Mouse (Mus musculus): ENCODE measurements around the gene Atg16l2. TPM values are rescaled to one million over a fixed set of nuclear protein-coding genes. Genes with fewer than 3 reads are reported as not detected.

Gene Atg16l2
- total RNA-seq, 2 experiments from 2014 or later = 0.70 to 6.1 TPM

DNA sequence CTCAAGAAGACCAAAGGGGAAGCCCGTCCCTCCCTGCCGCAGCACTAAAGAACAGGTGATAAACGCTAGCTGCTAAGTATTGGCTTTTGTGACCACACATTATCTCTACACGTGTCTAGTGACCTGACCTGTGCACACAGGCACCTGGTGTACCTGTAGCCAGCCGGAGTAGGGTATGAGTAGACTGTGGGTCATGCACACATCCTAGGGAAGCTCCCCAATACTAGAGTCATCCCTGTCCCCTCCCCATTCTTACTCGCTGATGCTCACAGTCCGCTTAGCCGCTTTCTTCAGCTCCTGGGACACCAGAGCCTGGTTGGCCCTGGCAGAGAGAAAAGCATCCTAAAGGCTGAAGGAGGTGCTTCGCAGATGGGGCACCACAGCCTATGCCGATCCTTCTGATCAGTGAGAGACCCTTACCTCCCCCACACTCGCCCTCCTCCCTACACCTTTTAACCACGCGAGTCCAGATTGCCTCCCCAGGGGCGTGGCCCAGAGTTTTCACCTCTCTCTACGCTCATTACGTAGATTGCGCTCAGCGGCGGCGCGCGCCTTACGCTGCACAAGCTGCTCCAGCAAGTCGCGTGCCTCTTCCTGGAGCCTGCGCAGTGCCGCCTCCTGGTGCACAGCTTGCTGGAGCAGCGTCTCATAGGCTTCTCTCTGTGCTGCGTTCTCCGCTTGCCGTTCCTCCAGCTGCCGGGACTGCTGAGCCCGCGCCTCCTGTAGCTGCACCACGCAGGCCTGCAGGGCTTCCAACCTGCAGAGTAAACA is 5.6 kb downstream of the Atg16l2 start:
- ATAC-seq (replicated peaks; ENCODE audit: low FRiP score, low TSS enrichment, poor library complexity, severe bottlenecking) = peak; percentile 77

DNA sequence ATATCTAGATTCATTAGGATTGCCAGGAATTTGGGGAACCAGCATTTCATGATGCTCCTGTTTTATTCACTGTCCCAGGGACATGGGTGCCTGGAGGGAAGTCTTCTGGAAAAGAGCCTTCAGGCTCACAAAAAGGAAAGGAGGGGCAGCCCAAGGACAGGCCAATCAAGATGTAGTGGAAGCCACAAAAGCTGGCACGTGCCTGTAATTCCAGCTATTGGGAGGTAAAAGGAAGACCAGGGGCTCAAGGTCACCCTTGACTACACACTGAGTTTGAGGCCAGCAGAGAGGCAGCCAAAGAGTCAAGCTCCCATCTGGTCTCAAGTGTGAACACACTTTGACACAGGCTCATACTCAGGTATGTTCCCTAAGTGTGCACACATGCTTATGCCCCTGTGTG is 6.6 kb downstream of the Atg16l2 start:
- ATAC-seq (replicated peaks; ENCODE audit: low FRiP score, low TSS enrichment, poor library complexity, severe bottlenecking) = no peak

DNA sequence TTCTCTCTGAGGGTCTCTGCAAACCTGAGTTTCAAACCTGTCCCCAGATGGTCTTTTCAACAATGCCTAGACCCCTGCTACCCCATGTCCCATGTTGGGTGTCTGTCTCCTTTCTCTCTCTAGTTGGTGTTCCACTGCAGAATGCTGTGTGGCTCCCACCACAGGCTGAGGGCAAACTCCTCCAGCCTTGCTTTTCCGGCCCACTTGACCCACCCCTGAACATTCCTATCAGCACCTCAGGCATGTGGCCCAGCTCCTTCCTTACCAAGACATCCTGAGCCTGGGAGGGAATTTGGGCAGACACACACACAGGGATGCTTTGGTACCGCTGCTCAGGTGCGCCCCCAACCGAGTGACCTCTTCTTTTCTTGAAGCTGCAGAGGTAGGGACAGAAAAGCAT is 8.4 kb downstream of the Atg16l2 start:
- no peak for ATAC-seq (replicated peaks; ENCODE audit: low FRiP score, low TSS enrichment, poor library complexity, severe bottlenecking)

GRCm38 (mm10) chr7:101293138-101293537 is 8.9 kb downstream of the Atg16l2 start:
- no peak for ATAC-seq (replicated peaks; ENCODE audit: low FRiP score, low TSS enrichment, poor library complexity, severe bottlenecking)

DNA sequence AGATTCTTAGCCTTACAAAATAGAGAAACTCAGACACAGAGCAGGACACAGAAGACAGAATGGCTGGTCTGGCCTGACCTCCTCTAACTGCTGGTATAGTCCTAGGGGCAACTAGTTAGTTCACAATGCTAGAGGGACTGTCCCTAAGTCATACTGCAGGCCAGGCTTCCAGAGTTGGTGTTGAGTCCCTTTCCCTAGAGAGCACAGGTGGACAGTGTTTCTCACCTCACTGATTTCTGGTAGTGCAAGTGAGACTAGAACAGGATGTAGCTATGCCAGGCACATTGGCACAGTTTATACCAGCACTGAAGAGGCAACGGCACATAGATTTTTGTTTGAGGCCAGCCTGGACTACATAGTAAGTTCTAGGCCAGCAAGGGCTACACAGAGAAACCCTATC is 9.4 kb downstream of the Atg16l2 start:
- ATAC-seq (replicated peaks; ENCODE audit: low FRiP score, low TSS enrichment, poor library complexity, severe bottlenecking) = no peak

DNA sequence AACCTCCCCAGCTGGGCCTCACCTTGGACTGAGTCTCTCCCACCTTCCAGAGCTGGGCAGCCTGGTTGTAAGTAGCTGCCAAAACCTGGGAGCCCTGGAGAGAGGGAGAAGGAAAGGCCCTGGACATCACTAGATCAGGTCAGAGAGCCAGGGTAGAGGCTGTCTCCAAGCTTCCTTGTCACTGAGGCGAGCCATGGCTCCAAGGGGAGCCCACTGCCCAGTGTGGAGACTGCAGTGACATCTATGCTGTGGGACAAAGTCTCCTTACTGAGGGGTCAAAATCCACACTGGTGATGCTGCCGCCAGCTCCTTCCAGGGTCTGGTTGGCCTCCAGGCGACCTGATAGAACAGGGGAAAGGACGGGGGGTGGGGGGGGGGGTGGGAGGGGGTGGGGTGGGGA is 10.0 kb downstream of the Atg16l2 start:
- no peak for ATAC-seq (replicated peaks; ENCODE audit: low FRiP score, low TSS enrichment, poor library complexity, severe bottlenecking)

- no peak for ATAC-seq (replicated peaks; ENCODE audit: low FRiP score, low TSS enrichment, poor library complexity, severe bottlenecking)
Observed at GRCm38 (mm10) chr7:101291641-101292040, 10.4 kb downstream of the Atg16l2 start.

DNA sequence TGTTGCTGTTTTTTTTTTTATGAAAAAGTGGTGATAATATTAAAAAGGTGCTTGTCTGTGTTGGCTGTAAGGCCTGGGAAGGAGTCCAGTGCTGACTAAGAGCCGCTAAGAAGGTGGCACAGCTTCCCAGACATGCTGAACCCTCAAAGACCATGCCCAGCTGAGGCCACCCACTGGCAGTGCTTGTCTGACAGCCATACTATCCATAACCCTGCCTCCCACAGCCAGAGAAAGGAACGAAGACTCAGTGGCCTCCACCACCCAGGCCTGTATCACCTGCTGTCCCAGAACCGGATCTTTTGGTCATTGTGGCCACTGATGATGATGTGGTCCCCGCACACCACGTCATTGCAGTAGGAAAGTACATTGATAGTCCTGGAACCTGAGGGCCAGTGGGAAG is 10.8 kb downstream of the Atg16l2 start:
- no peak for ATAC-seq (replicated peaks; ENCODE audit: low FRiP score, low TSS enrichment, poor library complexity, severe bottlenecking)

DNA sequence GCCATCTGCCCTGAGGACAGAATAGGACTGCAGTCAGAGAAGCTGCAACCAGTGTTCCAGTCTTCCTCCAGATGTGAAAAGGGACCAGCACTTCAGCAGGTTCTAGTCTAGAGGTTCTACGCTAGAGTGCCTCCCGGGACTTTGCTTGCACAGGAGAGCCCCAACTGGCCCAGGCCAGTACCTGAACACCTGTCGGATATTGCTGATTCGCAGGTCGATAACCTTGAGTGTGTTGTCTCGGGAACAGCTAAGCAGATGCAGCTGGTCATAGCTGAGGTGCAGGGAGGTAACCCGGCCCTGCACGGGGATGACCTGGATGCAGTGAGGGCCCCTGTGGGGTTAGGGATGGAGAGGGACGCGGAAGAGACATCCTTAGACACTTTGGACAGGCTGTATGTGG is 11.7 kb downstream of the Atg16l2 start:
- ATAC-seq (replicated peaks; ENCODE audit: low FRiP score, low TSS enrichment, poor library complexity, severe bottlenecking) = no peak

DNA sequence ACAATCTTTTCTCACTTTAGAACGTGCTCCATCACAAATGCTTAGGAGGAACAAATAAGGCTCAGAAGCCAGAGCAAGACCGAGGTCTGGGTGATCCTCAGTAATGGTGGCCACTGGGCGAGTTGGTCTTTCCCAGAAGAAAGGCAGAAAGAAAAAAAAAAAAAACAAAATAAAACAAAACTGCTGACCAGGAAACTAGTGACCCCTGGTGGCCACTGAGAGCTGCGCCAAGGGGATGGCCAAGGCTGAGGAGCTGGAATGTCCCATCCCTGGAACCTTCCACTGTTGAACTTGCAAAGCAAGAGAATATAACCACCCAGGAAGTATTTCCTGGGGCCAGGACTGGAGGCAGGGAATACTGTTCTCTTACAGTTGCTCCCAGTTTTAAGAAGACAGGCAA is 13.6 kb downstream of the Atg16l2 start:
- 0 out of 2 replicates have a peak, but pooled peaks have one; percentile 62 for ATAC-seq (replicated peaks; ENCODE audit: low FRiP score, low TSS enrichment, poor library complexity, severe bottlenecking)

DNA sequence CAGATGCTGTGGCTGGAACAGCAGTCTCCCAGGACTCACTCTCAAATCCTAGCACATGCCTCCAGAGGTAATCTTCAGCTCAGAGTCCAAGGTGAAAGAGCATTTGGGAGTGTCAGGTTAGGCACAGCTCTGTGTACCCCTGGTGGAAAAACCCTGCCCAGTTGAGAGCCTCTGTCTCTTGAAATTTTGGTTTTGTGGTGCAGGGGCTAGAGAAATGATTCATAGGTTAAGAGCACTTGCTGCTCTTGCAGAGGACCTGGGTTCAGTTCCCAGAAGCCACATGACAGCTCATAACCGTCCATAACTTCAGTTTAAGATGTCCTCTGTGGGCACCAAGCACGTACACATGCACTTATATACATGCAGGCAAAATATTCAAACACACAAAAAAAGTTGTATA is 14.2 kb downstream of the Atg16l2 start:
- ATAC-seq (replicated peaks; ENCODE audit: low FRiP score, low TSS enrichment, poor library complexity, severe bottlenecking) = no peak

DNA sequence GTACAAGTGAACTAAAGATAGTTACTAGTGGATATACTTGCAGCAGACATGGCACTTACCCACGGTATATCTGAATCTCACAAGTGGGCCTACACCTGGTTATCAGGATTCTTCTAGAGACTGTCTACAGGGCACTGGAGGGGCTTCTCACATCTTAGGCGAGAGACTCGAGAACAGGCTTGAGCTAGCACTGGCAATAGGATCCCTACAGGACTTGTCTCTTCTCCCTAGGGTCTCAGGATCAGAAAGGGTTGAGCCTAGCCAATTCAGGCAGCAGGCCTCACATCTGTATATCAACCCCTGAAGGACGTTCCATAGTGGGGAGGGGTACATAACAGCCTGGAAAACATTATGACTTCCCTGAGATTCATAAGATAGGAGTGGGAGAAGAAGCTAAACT is 15.2 kb downstream of the Atg16l2 start:
- no peak for ATAC-seq (replicated peaks; ENCODE audit: low FRiP score, low TSS enrichment, poor library complexity, severe bottlenecking)

DNA sequence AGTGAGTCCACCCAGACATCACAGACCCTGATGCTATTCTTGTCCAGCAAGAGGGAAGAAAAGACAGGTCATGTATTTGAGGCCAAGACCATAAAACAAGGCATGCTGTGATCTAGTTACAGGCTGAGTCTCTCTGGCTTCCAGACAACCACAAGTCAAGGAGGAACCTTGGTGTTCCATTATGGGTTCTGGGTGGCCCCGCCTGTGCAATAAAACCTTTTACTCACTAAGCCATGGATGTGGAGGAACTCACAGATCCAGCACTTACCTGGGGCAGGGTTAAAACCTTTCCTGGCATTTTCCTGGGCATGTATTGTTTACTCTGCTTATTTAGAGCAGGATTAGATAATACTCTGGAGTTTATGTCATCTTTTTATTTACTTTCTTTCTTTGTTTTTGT is 17.5 kb downstream of the Atg16l2 start:
- ATAC-seq (replicated peaks; ENCODE audit: low FRiP score, low TSS enrichment, poor library complexity, severe bottlenecking) = no peak

DNA sequence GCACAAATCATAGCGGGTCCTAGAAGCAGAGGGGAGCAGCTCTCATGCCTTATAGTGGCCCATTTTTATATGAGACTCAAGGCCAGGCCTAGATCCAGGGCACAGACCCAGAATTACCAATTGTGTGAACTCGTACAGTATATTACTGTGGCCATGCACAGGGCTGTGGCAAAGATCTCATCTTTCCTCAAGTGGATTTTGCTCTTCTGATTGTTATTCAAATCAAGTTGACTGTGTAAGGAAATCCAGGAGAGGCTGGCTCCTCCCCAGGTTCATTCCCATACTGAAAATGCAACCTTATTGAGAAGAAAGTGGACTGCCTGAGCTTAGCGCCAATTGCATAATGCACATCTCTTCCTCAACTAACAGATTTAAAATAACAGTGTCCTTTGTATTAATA is 19.3 kb downstream of the Atg16l2 start:
- no peak for ATAC-seq (replicated peaks; ENCODE audit: low FRiP score, low TSS enrichment, poor library complexity, severe bottlenecking)

GRCm38 (mm10) chr7:101272466-101273160 is 29.4 kb downstream of the Atg16l2 start:
- ATAC-seq (replicated peaks; ENCODE audit: low FRiP score, low TSS enrichment, poor library complexity, severe bottlenecking) = peak; percentile 30; the same call in 1 of the 2 replicates

- ATAC-seq (replicated peaks; ENCODE audit: low FRiP score, low TSS enrichment, poor library complexity, severe bottlenecking) = no peak
Observed at GRCm38 (mm10) chr7:101271602-101272001, 30.4 kb downstream of the Atg16l2 start.

- no peak for ATAC-seq (replicated peaks; ENCODE audit: low FRiP score, low TSS enrichment, poor library complexity, severe bottlenecking)
Observed at GRCm38 (mm10) chr7:101267457-101268259, 34.4 kb downstream of the Atg16l2 start.

GRCm38 (mm10) chr7:101263511-101263910 is 38.5 kb downstream of the Atg16l2 start:
- ATAC-seq (replicated peaks; ENCODE audit: low FRiP score, low TSS enrichment, poor library complexity, severe bottlenecking) = no peak

DNA sequence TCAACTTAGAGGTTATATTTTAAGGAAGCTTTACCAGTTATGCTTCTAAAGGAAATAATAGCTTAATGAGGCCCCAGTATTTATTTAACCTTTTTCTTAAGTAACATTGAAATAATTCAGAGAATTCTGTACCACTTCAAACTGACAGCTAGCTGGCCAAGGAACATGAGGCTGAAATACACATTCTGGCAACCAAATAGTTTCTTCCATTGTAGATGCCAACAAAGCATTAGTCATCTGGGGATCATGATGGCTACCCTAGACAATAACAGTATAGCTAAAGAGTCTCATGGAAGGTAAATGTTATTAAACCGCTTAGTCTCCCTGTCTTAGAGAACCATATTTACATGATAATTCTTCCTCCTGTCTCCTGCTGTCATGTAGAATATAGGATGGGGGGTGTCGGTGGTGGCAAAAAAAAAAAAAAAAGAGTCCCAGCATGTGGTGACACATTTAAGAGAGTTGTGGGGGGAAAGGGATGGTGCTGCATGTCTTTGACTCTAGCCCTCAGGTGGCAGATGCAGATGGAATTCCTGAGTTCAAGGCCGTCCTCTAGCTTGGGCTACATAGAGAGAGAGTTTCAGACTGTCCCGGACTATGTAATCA is 40.0 kb downstream of the Atg16l2 start:
- no peak for ATAC-seq (replicated peaks; ENCODE audit: low FRiP score, low TSS enrichment, poor library complexity, severe bottlenecking)

- no peak for ATAC-seq (replicated peaks; ENCODE audit: low FRiP score, low TSS enrichment, poor library complexity, severe bottlenecking)
Observed at GRCm38 (mm10) chr7:101258482-101258881, 43.6 kb downstream of the Atg16l2 start.

Data from megakaryocyte-erythroid progenitor cell, adult 5-6 weeks (primary cell).